Mouse (Mus musculus) lung, postnatal 0 days (tissue): ENCODE measurements at regions not wholly inside any gene's neighbourhood (a gene's known extent, or its start where the extent isn't known, plus 50 kb on each side); places are given as distances from the start of the nearest gene placed in this dataset.
A peak's percentile ranks its signal among the peaks of the same experiment; 100 is the strongest.

Experiments
- CTCF ChIP-seq: IDR thresholded peaks from 2 replicates; pipeline ENCODE4 v1.5.1; 2016; ENCODE audit warnings: antibody characterized with exemption, mild to moderate bottlenecking
- EP300 ChIP-seq: IDR thresholded peaks from 2 replicates; pipeline ENCODE4 v1.6.1; 2016; ENCODE audit warnings: antibody characterized with exemption, mild to moderate bottlenecking, control low read depth

DNA sequence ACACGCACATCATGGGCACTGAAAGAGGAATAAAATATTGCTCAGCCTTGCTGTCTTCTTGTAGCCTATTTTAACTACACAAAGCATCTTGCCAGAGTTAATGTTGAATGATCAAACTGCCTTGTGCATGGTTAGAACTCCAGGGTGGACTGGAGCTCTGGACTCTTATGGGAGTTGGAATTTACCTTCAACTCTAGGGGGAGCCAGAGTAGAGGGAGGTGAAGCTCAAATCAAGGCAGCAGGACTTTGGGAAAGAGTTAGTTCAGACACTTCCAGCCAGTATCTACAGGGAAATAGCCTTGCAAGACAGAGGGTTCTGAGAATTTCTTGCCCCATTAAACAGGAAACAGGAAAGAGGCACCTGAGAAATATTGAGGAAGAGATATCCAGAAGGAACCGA lies 505.3 kb downstream of the Fat4 start:
- TF ChIP-seq CTCF (peak; percentile 63), EP300 (no peak)
